Mouse (Mus musculus) c-Kit-negative CD71-positive TER-119-positive erythroid progenitor cells, embryonic 14.5 days (primary cell): ENCODE data around the gene Baz1a.
"Not testable (repeated sequence)": the region's sequence is repeated elsewhere in the genome, so short reads cannot be mapped to it uniquely, and the experiment has no call there.

Experiments used
- DNase-seq: peaks from one replicate; pipeline ENCODE4 v3.0.0-alpha.2; 2013; ENCODE audit warnings: low read depth, low spot score

Baz1a gene

DNA sequence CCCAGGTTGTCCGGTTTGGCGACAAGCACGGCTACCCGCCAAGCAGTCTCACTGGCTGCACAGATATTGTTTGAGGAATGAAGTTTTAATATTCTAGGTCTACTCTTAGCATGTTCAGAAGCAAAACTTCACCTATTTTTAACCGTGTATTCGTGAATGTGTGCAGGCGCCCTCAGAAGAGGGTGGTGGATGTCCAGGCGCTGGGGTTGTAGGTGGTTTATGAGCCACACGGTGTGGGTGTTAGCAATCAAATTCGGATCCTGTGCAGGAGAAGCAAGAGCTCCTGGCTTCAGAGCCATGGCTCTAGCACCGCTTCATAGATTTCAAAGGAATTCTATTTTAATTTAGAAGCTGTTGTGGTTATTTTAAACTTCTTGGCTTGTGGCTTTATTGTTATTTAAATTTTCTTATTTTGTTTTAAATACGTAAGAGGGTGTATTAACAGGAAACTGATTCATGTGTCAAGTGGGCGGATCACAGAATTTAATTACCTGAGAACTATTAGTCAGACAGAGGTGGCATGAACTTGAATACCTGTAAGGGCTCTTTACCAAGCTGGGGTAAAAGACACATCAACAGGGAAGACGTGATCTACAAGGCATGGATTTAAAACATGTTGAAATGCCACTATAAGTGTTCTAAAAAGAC, 6.7 kb downstream of the Baz1a start:
- no peak for DNase-seq

DNA sequence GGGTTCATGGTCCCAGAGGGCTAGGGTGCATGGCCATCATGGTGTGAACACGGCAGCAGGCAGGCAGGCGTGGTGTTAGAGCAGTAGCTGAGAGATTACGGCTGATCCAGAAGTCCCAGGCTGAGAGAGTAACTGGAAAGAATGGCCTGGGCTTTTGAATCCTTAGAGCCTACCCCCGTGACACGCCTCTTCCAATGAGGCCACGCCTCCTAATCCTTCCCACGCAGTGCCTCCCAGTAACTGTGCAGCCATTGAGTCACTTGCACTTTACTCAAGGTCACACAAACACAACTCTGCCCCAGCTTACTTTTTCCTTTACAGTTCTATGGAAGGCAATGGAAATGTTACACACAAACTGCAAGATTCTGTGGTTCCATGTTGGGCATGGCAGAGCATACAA, 8.1 kb downstream of the Baz1a start:
- no peak for DNase-seq

GRCm38 (mm10) chr12:55004396-55004795, 9.8 kb downstream of the Baz1a start:
- no peak for DNase-seq

DNA sequence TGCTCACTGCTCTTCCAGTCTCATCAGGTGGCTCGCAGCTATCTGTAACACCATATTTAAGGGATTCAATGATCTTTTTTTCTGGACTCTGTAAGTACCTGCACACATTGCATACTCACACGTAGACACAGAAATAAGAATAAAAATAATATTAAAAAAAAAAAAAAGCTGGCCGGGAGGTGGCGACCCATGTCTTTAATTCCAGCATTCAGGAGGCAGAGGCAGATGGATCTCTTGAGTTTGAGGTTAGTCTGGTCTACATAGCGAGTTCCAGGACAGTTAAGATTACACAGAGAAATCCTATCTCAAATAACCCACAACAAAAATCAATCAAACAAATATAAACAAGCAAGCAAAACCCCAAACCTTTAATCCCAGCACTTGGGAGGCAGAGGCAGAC, 10.3 kb downstream of the Baz1a start:
- DNase-seq: no peak

- DNase-seq: not testable (repeated sequence)
Measured at GRCm38 (mm10) chr12:55002532-55002931, 11.6 kb downstream of the Baz1a start.

DNA sequence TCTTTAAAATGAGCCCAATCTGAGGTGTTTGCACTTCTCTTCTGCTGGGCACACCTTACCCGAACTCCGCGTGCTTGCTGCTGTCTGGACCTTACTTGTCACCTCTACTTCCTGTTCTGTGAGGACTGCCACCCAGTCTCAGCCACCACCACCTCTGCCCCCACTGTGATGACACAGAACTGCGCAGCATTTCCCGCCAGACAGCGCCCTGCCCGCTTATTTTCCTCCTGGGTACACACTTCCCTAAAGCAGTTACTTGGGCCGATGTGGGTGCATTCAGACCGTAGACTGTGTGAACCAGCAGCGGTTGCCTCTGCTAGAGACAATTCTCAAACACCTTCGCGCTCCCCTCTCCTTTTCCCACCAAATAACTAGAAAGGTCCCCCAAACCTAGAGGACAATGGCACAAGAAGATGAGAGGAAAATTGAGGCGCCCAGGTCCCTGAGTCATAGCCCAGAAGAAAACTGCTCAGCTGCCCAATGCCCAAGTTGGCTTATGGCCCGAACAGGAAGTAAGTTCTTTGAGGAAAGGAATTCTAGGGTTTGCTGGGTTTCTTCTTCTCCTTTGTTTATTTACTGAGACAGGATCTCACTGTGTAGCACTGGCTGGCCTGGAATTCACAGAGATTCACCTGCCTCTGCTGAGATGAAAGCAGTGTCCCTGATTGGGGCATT, 15.0 kb downstream of the Baz1a start:
- DNase-seq: no peak

- no peak for DNase-seq
Measured at GRCm38 (mm10) chr12:54998411-54998810, 15.7 kb downstream of the Baz1a start.

GRCm38 (mm10) chr12:54996979-54997474, 17.1 kb downstream of the Baz1a start:
- DNase-seq: no peak

DNA sequence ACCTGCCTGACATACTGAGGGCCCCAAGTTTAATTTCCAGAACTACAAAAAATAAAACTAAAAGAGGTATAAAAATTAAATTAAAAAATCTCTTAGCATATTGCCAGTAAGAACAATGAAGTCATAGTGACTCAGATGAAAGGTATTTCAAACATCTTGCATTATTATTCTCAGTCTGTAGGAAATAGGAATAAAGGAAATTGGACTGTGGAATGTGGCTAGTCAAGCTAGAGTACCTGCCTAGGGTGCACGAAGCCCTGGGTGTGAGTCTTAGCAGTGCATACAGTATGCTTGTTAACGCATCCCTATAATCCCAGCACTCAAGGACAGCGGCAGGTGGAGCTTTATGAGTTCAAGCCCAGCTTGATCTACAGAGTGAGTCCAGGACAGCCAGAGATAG, 18.2 kb downstream of the Baz1a start:
- DNase-seq: no peak

- no peak for DNase-seq
Measured at GRCm38 (mm10) chr12:54994418-54994817, 19.7 kb downstream of the Baz1a start.

- no peak for DNase-seq
Measured at GRCm38 (mm10) chr12:54994068-54994386, 20.1 kb downstream of the Baz1a start.

- DNase-seq: no peak
Measured at GRCm38 (mm10) chr12:54993246-54994067, 20.7 kb downstream of the Baz1a start.

- no peak for DNase-seq
Measured at GRCm38 (mm10) chr12:54992814-54993213, 21.3 kb downstream of the Baz1a start.

DNA sequence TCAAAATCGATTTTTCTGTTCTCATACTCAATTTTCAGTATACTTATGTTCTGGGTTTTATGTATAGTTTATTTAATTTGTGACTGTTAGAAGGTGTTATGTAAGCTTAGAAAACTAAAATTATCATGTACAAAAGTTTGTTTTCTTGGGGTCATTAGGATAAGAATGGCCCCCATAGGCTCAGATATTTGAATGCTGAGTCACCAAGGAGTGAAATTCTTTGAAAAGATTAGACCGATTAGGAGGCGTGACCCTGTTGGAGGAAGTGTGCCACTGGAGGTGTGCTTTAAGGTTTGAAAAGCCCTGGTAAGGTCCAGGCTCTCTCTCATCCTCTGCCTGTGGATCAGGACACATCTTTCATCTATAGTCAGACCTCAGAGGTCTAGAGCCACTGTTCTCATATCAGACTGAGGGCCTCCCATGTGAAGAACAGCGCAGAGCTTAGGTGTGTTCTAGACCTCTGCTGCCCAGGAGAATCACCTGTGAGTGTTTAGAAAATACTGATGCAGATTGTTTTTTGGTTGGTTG, 25.8 kb downstream of the Baz1a start:
- no peak for DNase-seq

GRCm38 (mm10) chr12:54987156-54987555, 27.0 kb downstream of the Baz1a start:
- no peak for DNase-seq

DNA sequence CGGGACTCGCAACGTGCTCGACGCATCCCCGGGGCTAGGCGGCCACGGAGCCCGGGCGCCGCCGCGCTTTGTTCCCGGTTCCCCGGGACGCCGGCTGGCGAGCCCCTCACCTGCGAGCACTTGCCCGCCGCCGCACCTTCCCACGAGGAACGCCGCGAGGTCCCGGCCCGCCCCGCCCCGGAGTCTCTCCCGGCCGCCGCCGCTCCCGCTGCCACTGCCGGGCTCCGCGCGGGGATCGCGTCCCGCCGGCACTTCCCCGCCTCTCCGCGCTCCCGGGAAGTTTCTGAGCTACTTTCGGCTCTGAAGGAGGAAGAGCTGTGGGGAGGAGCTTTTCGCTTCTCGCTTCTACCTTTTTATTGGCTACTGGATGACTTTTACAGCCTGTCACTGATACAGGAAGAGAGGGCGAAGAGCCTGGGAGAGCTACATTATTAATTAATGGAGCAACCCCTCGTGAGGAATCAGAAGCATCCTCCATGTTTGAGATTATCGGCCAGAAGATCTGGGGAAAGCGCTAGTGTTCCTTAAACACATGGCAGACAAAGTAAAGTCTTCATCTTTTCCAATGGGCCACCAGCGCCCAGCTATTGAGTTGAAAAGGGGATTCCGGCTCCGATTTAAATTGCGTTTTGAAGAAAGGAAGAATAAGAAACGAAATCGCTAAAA, 28.0 kb downstream of the Baz1a start, which contains the start of gene Gm20403:
Gene Gm20403 (minus strand): TSS at position 478 of the 666 bp plus-strand sequence.
- DNase-seq: peak; percentile 69

- peak; percentile 37 for DNase-seq
Measured at GRCm38 (mm10) chr12:54985257-54986051, 28.7 kb downstream of the Baz1a start.

DNA sequence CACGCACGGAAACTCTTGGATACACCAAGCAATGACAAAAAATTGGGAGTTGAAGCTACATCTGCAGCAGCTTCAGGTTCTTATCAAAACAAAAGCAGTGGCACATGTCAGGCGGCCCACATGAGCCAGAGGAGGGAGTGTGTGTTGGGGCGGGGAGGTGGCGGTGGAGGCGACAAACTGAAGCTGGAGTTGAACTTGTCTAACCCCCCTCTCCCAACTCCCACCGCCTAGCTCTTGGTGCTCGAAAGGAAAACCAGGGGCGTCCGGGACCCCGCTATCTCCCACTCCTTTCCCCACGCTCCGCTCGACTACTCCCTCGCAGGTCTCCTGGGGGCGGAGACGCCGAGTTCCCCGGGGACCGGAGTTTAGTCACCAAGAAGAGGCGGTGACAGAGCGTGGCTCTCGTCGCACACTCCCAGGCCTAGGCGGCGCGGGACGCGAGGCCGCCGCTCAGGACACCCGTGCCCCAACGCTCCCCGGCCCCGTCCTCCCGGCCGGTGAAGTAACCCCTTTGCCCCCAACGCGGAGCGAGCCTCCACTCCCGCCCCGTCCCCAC, 29.4 kb downstream of the Baz1a start:
- peak; percentile 65 for DNase-seq

GRCm38 (mm10) chr12:54982935-54983715, 31.0 kb downstream of the Baz1a start:
- no peak for DNase-seq

DNA sequence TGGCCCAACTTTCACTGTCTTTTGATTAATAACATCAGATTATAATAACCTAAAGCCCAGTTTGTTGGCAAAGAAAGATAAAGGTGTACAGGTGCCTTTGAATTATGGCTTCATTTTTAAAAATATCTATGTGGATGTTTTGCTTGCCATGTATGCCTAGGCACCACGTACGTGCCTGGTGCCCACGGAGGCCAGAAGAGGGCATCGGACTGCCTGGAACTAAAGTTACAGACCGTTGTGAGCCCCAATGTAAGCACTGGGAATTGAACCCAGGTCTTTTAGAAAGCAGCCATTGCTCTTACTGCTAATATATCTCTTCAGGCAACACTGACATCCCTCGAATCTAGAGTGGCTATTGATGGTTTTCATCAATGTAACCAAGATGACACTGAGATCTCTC, 32.2 kb downstream of the Baz1a start:
- no peak for DNase-seq
